Mouse (Mus musculus) heart, embryonic 11.5 days (tissue): ENCODE data around the gene Uqcr11. TPM values are rescaled to one million over a fixed set of nuclear protein-coding genes. Genes with fewer than 3 reads are reported as not detected.

Experiments used
- ATAC-seq: fragments of 200-750 bp; cut with Nextera tagmentation; replicated peaks from 2 replicates; pipeline ENCODE4 v1.8.0; 2017; ENCODE audit warnings: moderate library complexity; ENCODE audit not compliant: insufficient number of reproducible peaks, low FRiP score, low TSS enrichment
- H3K27ac ChIP-seq: fragments of 300-500 bp; sonication (generic); 2 replicates; pipeline ENCODE4 v1.5.1; 2014; ENCODE audit warnings: mild to moderate bottlenecking, low read depth, low read length
- H3K27me3 ChIP-seq: fragments of 300-500 bp; sonication (generic); 2 replicates; pipeline ENCODE4 v1.6.1; 2014; ENCODE audit warnings: mild to moderate bottlenecking, low read length, mixed read lengths; ENCODE audit not compliant: control insufficient read depth, insufficient read depth
- H3K36me3 ChIP-seq: fragments of 300-500 bp; sonication (generic); 2 replicates; pipeline ENCODE4 v1.6.1; 2014; ENCODE audit warnings: mild to moderate bottlenecking, low read length, moderate library complexity, mixed read lengths; ENCODE audit not compliant: control insufficient read depth, insufficient read depth
- H3K4me1 ChIP-seq: fragments of 300-500 bp; sonication (generic); 2 replicates; pipeline ENCODE4 v1.6.1; 2014; ENCODE audit warnings: low read length; ENCODE audit not compliant: control insufficient read depth, insufficient read depth
- H3K4me2 ChIP-seq: fragments of 300-500 bp; sonication (generic); 2 replicates; pipeline ENCODE4 v1.6.1; 2014; ENCODE audit warnings: mild to moderate bottlenecking, moderate library complexity
- H3K4me3 ChIP-seq: fragments of 300-500 bp; sonication (generic); 2 replicates; pipeline ENCODE4 v1.5.1; 2014; ENCODE audit warnings: low read depth, low read length
- H3K9ac ChIP-seq: fragments of 300-500 bp; sonication (generic); 2 replicates; pipeline ENCODE4 v1.6.1; 2014; ENCODE audit warnings: mild to moderate bottlenecking, low read depth, low read length, moderate library complexity
- H3K9me3 ChIP-seq: fragments of 300-500 bp; sonication (generic); replicated peaks from 2 replicates; pipeline ENCODE4 v1.6.1; 2016; ENCODE audit warnings: low read length; ENCODE audit not compliant: control insufficient read depth
- WGBS: fragments of 180-500 bp; shearing (Covaris S2); extraction: QIAGEN DNeasy Blood & Tissue Kit; methylation state at CpG from one replicate; pipeline ENCODE4 v1.1.7; 2014; ENCODE audit not compliant: insufficient replicate concordance; 5-methylcytosine and 5-hydroxymethylcytosine counted together
- polyA plus RNA-seq: library from polyadenylated mRNA; unstranded; fragments of >200 nt; fragmentation: Nextera tagmentation; extraction: Ambion mirVana; gene quantifications from 2 replicates; pipeline ENCODE4 v1.2.1, GENCODE M21; 2014

The Uqcr11 gene
- 1,161 and 1,177 TPM in 2 replicates for polyA plus RNA-seq

DNA sequence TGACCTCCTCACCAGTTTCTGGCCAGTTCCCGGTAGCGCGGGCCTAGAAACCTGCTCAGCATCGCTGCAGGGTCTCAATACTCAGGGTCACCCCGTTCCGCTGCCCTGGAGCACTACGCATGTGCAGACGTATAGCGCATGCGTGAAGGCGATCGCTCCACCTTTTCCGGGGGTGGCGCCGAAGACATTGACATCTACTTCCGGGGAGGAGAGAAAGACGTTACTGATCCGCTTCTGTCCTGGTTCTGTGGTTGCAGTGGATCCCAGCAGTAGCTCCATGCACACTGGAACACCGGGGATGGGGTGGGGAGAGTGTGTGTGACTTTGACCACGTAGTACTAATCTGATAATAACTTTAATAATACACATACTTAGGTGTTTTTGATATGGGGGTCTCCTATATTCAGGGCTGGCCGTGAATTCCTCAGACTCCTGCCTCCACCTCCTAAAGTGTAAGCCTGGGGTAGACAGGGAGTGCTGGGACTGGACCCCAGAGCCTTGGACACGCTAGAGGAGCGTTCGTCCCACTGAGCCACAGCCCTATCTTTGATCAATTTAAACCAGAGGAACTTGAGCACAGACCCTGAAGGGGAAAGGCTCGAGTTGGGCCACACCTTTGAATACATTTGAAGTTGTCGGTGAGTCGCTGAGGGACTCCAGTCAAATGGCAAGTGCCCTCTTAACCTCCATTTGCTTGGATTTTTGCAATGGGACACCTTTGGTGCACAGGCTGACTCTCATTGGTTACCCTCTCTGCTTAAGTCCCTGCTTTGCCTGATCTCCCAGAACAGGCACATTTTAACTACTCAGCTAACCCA lies at the start of gene Uqcr11:
Uqcr11 (minus strand) TSS at position 147 of the 818 bp plus-strand sequence.
- Histone ChIP-seq H3K4me2 (peak within 1 kb of the TSS; percentile 94), H3K27ac (peak within 1 kb of the TSS; percentile 73), H3K4me1 (peaks cover 19% of the 10 kb centered on the region), H3K9ac (peak within 1 kb of the TSS; percentile 86), H3K36me3 (peaks cover 36% of the 10 kb centered on the region), H3K27me3 (no peaks in the 10 kb centered on the region), H3K4me3 (peak within 1 kb of the TSS; percentile 77), H3K9me3 (no peaks in the 10 kb centered on the region)
- WGBS: under 1% methylated on average over 27 of the region's 27 CpGs
- peak; percentile 69 for ATAC-seq

DNA sequence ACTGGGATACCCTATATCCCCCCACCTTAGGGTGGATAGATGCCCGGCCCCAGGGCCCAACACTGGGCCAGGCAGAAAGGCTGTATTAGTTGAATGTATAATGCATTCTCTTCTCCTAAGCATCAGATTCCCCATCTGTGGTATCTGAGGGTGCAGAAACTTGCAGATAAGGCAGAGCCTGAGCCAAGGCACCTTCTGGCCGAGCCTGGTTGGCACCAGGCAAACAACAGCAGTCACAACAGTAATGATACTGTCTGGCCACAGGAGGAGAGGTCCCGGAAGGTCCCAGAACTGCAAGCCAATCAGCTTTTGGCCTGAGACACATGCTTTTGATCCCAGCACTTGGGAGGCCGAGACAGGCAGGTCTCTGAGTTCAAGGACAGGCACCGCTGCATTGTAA lies 49.1 kb upstream of the Uqcr11 start:
- Histone ChIP-seq H3K9ac (no peak overlapping the region), H3K27ac (no peak overlapping the region), H3K4me3 (no peak overlapping the region), H3K36me3 (no peaks in the 10 kb centered on the region), H3K4me2 (no peak overlapping the region), H3K9me3 (no peaks in the 10 kb centered on the region), H3K4me1 (peaks cover 2% of the 10 kb centered on the region), H3K27me3 (peaks cover 13% of the 10 kb centered on the region)
- ATAC-seq: no peak
- 81% methylated on average over 5 of the region's 5 CpGs for WGBS

DNA sequence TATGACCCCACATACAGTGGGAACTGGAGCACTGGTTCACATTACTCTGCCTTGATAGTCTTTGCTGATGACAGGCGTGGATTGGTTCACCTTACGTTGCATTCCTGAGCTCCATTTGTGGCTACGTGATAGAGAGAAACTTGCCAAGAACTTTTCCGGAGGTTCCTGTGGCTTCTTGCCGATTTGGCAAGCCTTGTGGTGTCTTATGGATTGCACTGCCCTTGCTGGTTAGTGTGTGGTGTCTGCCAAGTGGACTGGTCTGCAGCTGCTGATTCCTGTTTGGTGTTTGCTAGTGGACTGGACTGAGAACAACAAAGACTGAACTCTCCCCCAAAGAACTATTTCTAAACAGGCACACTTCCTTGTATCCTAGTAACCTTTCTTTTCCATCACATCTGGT lies 48.2 kb upstream of the Uqcr11 start:
- no peaks in the 10 kb centered on the region for H3K36me3 ChIP-seq
- 74% methylated on average over 5 of the region's 5 CpGs for WGBS
- H3K4me2 ChIP-seq: peak overlapping the region; percentile 50; the same call in 1 of the 2 replicates
- H3K4me3 ChIP-seq: no peak overlapping the region
- H3K4me1 ChIP-seq: peaks cover 5% of the 10 kb centered on the region
- peaks cover 15% of the 10 kb centered on the region for H3K27me3 ChIP-seq
- ATAC-seq: no peak
- no peak overlapping the region for H3K27ac ChIP-seq
- no peak overlapping the region for H3K9ac ChIP-seq
- H3K9me3 ChIP-seq: no peaks in the 10 kb centered on the region

DNA sequence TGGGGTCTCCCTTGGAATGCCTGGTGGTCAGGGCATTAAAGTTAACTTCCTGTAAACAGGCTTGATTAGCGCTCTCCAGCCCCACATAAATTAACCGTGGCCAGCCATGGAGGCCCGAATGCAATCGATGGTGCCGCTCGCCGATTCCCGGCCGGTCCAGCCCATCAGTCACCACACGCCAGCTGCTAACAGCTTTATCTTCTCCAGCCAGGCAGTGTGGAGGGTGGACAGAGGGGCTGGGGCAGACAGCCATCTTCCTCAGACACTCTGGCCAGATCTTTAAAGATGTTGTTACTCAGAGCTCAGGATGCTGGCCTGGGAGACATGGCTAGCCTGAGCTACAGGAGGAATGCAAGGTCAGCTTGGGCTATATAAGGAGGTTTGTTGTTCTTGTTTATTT lies 47.0 kb upstream of the Uqcr11 start:
- peak; percentile 57 for ATAC-seq
- Histone ChIP-seq H3K4me2 (peak overlapping the region; percentile 50), H3K9ac (peak overlapping the region; percentile 52; the same call in 1 of the 2 replicates), H3K4me3 (no peak overlapping the region), H3K36me3 (no peaks in the 10 kb centered on the region), H3K27me3 (peaks cover 16% of the 10 kb centered on the region), H3K27ac (peak overlapping the region; percentile 74), H3K4me1 (peaks cover 5% of the 10 kb centered on the region), H3K9me3 (no peaks in the 10 kb centered on the region)
- WGBS: 23% methylated on average over 10 of the region's 10 CpGs

GRCm38 (mm10) chr10:80450599-80450998 lies 44.0 kb upstream of the Uqcr11 start:
- H3K36me3 ChIP-seq: no peaks in the 10 kb centered on the region
- H3K4me2 ChIP-seq: peak overlapping the region; percentile 33
- no peak overlapping the region for H3K27ac ChIP-seq
- H3K4me1 ChIP-seq: peaks cover 5% of the 10 kb centered on the region
- peaks cover 21% of the 10 kb centered on the region for H3K27me3 ChIP-seq
- no peak overlapping the region for H3K9ac ChIP-seq
- peak overlapping the region; percentile 23; the same call in 1 of the 2 replicates for H3K4me3 ChIP-seq
- 10% methylated on average over 6 of the region's 6 CpGs for WGBS
- H3K9me3 ChIP-seq: no peaks in the 10 kb centered on the region
- ATAC-seq: peak; percentile 73

DNA sequence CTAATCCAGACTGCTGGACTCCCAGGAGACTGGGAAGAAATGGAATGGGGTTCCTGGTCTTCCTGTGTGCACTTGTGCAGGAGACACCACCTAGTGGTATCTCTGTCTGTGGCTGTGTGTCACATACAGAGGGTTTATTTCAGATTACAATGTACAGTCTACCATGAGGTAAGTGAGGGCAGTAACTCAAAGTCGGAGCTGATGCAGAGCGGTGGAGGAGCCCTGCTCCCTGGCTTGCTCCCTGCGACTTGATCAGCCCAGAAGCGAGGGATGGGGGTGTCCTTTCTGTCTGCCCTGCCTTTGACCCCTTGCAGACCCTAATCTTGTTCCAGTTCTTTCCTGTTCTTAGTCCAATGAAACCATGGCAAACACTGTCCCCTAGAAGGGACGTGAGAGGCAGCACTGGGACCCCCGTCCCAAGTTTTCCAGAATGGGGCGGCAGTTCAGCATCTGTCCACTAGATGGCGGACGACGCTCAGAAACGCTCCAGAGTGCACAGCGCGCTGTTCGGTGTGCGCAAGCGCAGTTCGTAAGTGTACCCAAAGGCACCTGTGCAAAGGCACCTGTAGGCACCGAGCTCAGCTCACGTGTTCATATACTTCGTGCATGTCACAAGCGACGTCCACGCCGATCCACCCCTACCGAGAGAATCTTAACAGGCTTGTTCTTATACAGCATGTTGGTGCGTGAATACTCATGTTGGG lies 39.4 kb upstream of the Uqcr11 start:
- 7% methylated on average over 26 of the region's 26 CpGs for WGBS
- H3K9ac ChIP-seq: no peak overlapping the region
- H3K27me3 ChIP-seq: peaks cover 17% of the 10 kb centered on the region
- H3K4me2 ChIP-seq: peak overlapping the region; percentile 48
- ATAC-seq: 0 out of 2 replicates have a peak, but pooled peaks have one; percentile 11
- no peak overlapping the region for H3K4me3 ChIP-seq
- H3K27ac ChIP-seq: no peak overlapping the region
- no peaks in the 10 kb centered on the region for H3K9me3 ChIP-seq
- peaks cover 3% of the 10 kb centered on the region; the same call in 1 of the 2 replicates for H3K4me1 ChIP-seq
- no peaks in the 10 kb centered on the region for H3K36me3 ChIP-seq

- Histone ChIP-seq H3K9ac (no peak overlapping the region), H3K9me3 (no peaks in the 10 kb centered on the region), H3K27me3 (peaks cover 11% of the 10 kb centered on the region), H3K36me3 (no peaks in the 10 kb centered on the region), H3K4me1 (no peaks in the 10 kb centered on the region), H3K27ac (no peak overlapping the region), H3K4me3 (no peak overlapping the region), H3K4me2 (no peak overlapping the region)
- no peak for ATAC-seq
- WGBS: 50% methylated on average over 1 of the region's 1 CpGs
Measured at GRCm38 (mm10) chr10:80445052-80445451, 38.4 kb upstream of the Uqcr11 start.

DNA sequence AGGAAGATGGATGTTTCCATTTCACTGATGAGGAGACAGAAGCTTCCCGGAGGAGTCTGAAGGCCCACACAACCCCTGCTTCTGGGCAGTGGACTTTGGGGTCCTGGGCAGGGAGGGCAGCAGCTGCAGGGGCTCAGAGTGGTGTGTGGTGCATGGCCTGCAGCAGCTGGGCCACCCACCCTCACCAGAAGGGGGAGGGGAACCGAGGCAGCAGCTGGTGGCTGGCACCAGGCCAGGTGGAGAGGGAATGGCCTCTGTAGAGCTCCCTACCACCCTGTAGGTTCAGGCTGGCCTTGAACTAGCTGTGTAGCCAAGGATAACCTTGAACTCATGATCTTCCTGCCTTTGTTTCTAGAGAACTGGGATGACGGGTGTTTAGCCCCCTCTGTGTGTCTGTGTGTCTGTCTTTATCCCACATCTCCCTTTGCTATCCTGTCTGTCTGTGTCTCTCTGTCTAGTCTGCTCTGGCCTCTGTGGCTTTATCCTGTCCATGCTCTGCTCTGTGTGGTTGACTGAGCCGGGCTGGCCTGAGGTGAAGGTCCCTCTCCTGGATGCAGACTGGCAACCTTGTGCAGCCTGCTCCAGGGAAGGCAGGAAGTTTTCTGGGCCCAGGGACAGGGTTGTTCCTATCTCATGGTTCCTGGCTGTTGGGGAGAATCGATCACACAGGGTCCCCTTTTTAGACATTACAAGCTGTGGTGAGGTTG lies 37.9 kb upstream of the Uqcr11 start:
- Histone ChIP-seq H3K4me3 (no peak overlapping the region), H3K9me3 (no peaks in the 10 kb centered on the region), H3K4me2 (no peak overlapping the region), H3K27me3 (peaks cover 11% of the 10 kb centered on the region), H3K36me3 (no peaks in the 10 kb centered on the region), H3K27ac (no peak overlapping the region), H3K4me1 (no peaks in the 10 kb centered on the region), H3K9ac (no peak overlapping the region)
- WGBS: 48% methylated on average over 5 of the region's 5 CpGs
- ATAC-seq: no peak
